Mouse (Mus musculus): ENCODE measurements around the gene Sdk2. TPM values are rescaled to one million over a fixed set of nuclear protein-coding genes. Genes with fewer than 3 reads are reported as not detected.
A peak's percentile ranks its signal among the peaks of the same experiment; 100 is the strongest.

Gene Sdk2
- total and polyA plus RNA-seq, 2 experiments from 2014 or later, result 1.9 to 18.5 TPM

DNA sequence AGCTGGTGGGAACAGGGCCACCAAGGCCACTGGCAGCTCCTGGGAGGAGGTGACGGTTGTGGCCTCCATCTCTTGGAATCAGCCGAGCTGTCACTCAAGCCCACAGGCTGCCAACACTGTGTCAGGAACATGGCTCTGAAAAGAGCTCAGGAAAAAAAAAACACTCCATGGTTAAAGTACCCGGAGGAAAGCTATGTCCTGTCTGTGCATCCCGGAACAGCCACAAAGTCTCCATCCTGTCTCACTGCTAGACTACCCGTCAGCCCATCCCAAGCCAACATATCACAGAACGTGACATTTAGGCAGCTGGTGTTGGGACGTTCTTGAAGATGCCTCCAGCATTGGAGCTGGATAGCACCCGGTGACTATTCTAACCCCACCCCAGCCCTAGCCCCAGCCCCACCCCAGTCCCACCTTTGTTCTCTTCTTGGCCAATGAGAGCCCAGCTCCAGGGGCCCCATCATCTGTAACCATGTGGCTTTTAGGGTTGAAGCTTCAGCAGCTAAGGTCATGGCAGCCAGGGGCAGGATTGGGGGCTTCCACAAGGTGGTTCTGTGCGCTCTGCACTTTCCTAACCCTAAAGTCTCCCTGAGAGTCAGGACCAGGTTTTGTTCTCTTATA lies 263.4 kb downstream of the Sdk2 start:
- no peak for ATAC-seq
- TF ChIP-seq CTCF (IDR thresholded peaks at IDR 0.05; ENCODE audit: low read depth), result no peak
- 55% methylated on average over 9 of the region's 9 CpGs for WGBS
- DNase-seq, result no peak
- Histone ChIP-seq H3K4me3 (ENCODE audit: low read depth, low read length) (no peak overlapping the region), H3K9ac (no peak overlapping the region), H3K4me1 (ENCODE audit: insufficient read depth) (0 out of 2 replicates have a peak, but pooled peaks cover 10% of the 10 kb centered on the region), H3K9me3 (ENCODE audit: low read length) (no peaks in the 10 kb centered on the region), H3K4me2 (ENCODE audit: low read depth) (no peak overlapping the region), H3K36me3 (ENCODE audit: insufficient read depth) (no peaks in the 10 kb centered on the region), H3K27ac (ENCODE audit: low read depth, low read length) (no peak overlapping the region), H3K27me3 (ENCODE audit: insufficient read depth, low read length) (no peaks in the 10 kb centered on the region)

DNA sequence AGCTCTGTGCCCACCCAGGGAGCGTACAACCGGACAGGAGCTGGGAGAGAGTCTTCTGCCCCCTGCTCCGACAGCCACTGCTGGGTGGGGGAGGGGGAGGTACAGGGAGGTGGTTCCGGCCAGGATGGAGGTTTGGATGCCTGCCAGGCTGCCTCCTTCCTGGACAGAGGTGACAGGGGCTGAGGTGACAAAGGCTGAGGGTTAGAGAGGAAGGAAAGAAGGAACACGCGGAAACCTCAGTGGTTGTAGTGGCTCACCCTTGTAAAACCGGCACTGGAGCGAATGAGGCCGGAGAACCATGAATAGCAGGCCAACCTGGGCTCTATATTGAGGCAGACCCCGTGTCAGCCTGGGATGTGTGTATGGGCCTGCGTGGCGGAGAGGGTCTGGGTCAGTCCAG lies 264.4 kb downstream of the Sdk2 start:
- no peak for TF ChIP-seq CTCF (IDR thresholded peaks at IDR 0.05; ENCODE audit: low read depth)
- no peaks in the 10 kb centered on the region for H3K9me3 ChIP-seq (ENCODE audit: low read length)
- H3K4me1 ChIP-seq (ENCODE audit: insufficient read depth), result peaks cover 16% of the 10 kb centered on the region
- no peak overlapping the region for H3K9ac ChIP-seq
- H3K4me3 ChIP-seq (ENCODE audit: low read depth, low read length), result no peak overlapping the region
- H3K27ac ChIP-seq (ENCODE audit: low read depth, low read length), result no peak overlapping the region
- ATAC-seq (no peak), DNase-seq (no peak)
- H3K4me2 ChIP-seq (ENCODE audit: low read depth), result no peak overlapping the region
- 62% methylated on average over 12 of the region's 12 CpGs for whole genome bisulfite sequencing
- no peaks in the 10 kb centered on the region for H3K36me3 ChIP-seq (ENCODE audit: insufficient read depth)
- no peaks in the 10 kb centered on the region for H3K27me3 ChIP-seq (ENCODE audit: insufficient read depth, low read length)

GRCm38 (mm10) chr11:113800026-113800425 lies 266.8 kb downstream of the Sdk2 start:
- Histone ChIP-seq H3K4me2 (ENCODE audit: low read depth) (no peak overlapping the region), H3K9ac (no peak overlapping the region), H3K27ac (ENCODE audit: low read depth, low read length) (no peak overlapping the region), H3K4me1 (ENCODE audit: insufficient read depth) (peaks cover 18% of the 10 kb centered on the region), H3K9me3 (ENCODE audit: low read length) (no peaks in the 10 kb centered on the region), H3K4me3 (ENCODE audit: low read depth, low read length) (no peak overlapping the region), H3K36me3 (ENCODE audit: insufficient read depth) (no peaks in the 10 kb centered on the region), H3K27me3 (ENCODE audit: insufficient read depth, low read length) (no peaks in the 10 kb centered on the region)
- no peak for DNase-seq
- no peak for ATAC-seq
- 95% methylated on average over 12 of the region's 12 CpGs for WGBS
- TF ChIP-seq CTCF (IDR thresholded peaks at IDR 0.05; ENCODE audit: low read depth), result no peak

DNA sequence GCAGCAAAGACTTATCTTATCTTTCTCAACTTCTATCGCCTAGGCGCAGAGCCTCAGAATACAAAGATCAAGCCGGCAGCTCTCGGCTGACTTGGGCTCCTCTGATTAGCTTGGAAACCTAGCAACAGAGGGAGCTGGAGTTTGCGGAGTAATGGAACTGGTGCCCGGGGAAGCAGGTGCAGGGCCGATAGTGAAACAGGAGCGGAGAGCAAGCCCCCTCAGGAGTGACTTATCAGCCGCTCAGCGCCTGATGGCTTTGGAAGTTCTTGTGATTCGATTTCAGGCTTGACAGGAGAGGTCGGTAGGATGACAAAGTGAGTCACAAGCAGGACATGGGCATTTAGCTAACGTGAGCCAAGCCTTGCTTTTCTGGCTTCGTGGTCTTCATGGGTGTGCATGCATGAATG lies 267.8 kb downstream of the Sdk2 start:
- no peak for ATAC-seq

DNA sequence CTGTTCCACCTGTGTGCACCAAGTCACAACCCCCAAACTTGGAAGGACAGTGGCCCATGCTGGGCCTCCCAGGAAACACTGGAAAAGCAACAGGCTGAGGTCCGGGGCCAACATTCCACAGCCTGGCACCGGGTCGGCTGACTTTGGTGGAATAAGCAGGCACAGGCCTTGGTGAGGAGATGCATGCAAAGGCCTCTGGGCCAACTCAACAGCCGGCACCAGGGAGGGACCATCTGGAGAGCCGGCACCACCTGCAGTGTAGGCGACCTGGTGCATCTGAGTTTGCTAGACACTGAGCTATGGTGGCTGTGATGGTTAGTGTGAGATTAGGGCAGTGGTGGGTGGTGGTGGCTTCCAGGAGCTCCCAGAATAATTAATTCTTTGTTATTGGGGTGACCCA lies 268.8 kb downstream of the Sdk2 start:
- no peak for DNase-seq

More for the DNA sequence above, 267.8 kb downstream of the Sdk2 start:
- Histone ChIP-seq H3K9me3 (ENCODE audit: low read length) (no peaks in the 10 kb centered on the region), H3K4me2 (ENCODE audit: low read depth) (no peak overlapping the region), H3K4me3 (ENCODE audit: low read depth, low read length) (no peak overlapping the region), H3K36me3 (ENCODE audit: insufficient read depth) (no peaks in the 10 kb centered on the region), H3K9ac (no peak overlapping the region), H3K27ac (ENCODE audit: low read depth, low read length) (no peak overlapping the region), H3K4me1 (ENCODE audit: insufficient read depth) (peaks cover 14% of the 10 kb centered on the region), H3K27me3 (ENCODE audit: insufficient read depth, low read length) (no peaks in the 10 kb centered on the region)
- no peak for DNase-seq
- TF ChIP-seq CTCF (IDR thresholded peaks at IDR 0.05; ENCODE audit: low read depth), result no peak
- 45% methylated on average over 14 of the region's 14 CpGs for WGBS

GRCm38 (mm10) chr11:113797014-113797983 lies 269.5 kb downstream of the Sdk2 start:
- no peaks in the 10 kb centered on the region for H3K27me3 ChIP-seq (ENCODE audit: insufficient read depth, low read length)
- 48% methylated on average over 19 of the region's 19 CpGs for WGBS
- no peak; the same call in 1 of the 2 replicates for TF ChIP-seq CTCF (IDR thresholded peaks at IDR 0.05; ENCODE audit: low read depth)
- no peak overlapping the region for H3K4me2 ChIP-seq (ENCODE audit: low read depth)
- ATAC-seq (peak; percentile 70), DNase-seq (no peak)
- no peaks in the 10 kb centered on the region for H3K36me3 ChIP-seq (ENCODE audit: insufficient read depth)
- H3K4me1 ChIP-seq (ENCODE audit: insufficient read depth), result peaks cover 14% of the 10 kb centered on the region
- no peak overlapping the region for H3K4me3 ChIP-seq (ENCODE audit: low read depth, low read length)
- H3K9me3 ChIP-seq (ENCODE audit: low read length), result no peaks in the 10 kb centered on the region
- H3K27ac ChIP-seq (ENCODE audit: low read depth, low read length), result peak overlapping the region; percentile 59
- H3K9ac ChIP-seq, result 0 out of 2 replicates have a peak overlapping the region, but pooled peaks have one; percentile 18

More for the DNA sequence above, 268.8 kb downstream of the Sdk2 start:
- no peak overlapping the region for H3K4me3 ChIP-seq (ENCODE audit: low read depth, low read length)
- 52% methylated on average over 6 of the region's 6 CpGs for WGBS
- H3K9ac ChIP-seq, result no peak overlapping the region
- H3K36me3 ChIP-seq (ENCODE audit: insufficient read depth), result no peaks in the 10 kb centered on the region
- H3K4me1 ChIP-seq (ENCODE audit: insufficient read depth), result peaks cover 14% of the 10 kb centered on the region
- no peaks in the 10 kb centered on the region for H3K9me3 ChIP-seq (ENCODE audit: low read length)
- peak; percentile 40 for ATAC-seq
- no peak for TF ChIP-seq CTCF (IDR thresholded peaks at IDR 0.05; ENCODE audit: low read depth)
- no peak overlapping the region for H3K4me2 ChIP-seq (ENCODE audit: low read depth)
- H3K27ac ChIP-seq (ENCODE audit: low read depth, low read length), result peak overlapping the region; percentile 59; the same call in 1 of the 2 replicates
- no peaks in the 10 kb centered on the region for H3K27me3 ChIP-seq (ENCODE audit: insufficient read depth, low read length)

GRCm38 (mm10) chr11:113795846-113796245 lies 271.0 kb downstream of the Sdk2 start:
- no peaks in the 10 kb centered on the region for H3K36me3 ChIP-seq (ENCODE audit: insufficient read depth)
- DNase-seq (no peak), ATAC-seq (no peak)
- no peaks in the 10 kb centered on the region for H3K27me3 ChIP-seq (ENCODE audit: insufficient read depth, low read length)
- H3K9ac ChIP-seq, result no peak overlapping the region
- H3K9me3 ChIP-seq (ENCODE audit: low read length), result no peaks in the 10 kb centered on the region
- WGBS, result 75% methylated on average over 12 of the region's 12 CpGs
- no peak overlapping the region for H3K4me3 ChIP-seq (ENCODE audit: low read depth, low read length)
- no peak overlapping the region for H3K27ac ChIP-seq (ENCODE audit: low read depth, low read length)
- H3K4me1 ChIP-seq (ENCODE audit: insufficient read depth), result peaks cover 14% of the 10 kb centered on the region
- TF ChIP-seq CTCF (IDR thresholded peaks at IDR 0.05; ENCODE audit: low read depth), result no peak
- H3K4me2 ChIP-seq (ENCODE audit: low read depth), result no peak overlapping the region

All from forebrain, postnatal 0 days (tissue).